Mouse (Mus musculus): ENCODE data around the gene Gsg1.

DNA sequence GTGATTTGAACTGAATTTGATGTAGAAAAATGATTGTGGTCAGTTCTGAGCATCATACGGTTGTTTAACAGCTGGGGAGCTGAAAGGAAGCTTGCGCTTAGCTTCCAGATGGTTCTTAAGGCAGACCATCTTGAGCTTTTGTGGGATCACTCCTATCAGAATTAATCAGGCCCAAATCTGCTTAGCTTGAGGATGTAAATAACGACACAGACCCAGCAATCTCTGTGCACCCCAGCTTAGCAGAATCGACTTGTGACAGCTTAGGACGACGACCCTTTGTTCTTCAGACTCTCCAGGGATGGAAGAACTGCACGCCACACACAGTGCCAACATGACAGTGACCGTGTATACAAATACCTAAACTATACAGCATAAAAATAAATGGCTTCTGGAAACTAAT, 8.6 kb downstream of the Gsg1 start:
- no peak for TF ChIP-seq EP300 (IDR thresholded peaks at IDR 0.05; ENCODE audit: low read depth)
- TF ChIP-seq CTCF (IDR thresholded peaks at IDR 0.05; ENCODE audit: low read depth): no peak

Measured in heart, postnatal 0 days (tissue).